Mouse (Mus musculus) cerebellum, adult 9-11 months (tissue): ENCODE results near the gene Wdr81.
"Not testable (repeated sequence)": the region's sequence is repeated elsewhere in the genome, so short reads cannot be mapped to it uniquely, and the experiment has no call there.

Source experiments
- DNase-seq: peaks from one replicate; pipeline ENCODE4 v3.0.0; 2022

Gene Wdr81

GRCm38 (mm10) chr11:75460844-75461742 lies 6.6 kb upstream of the Wdr81 start, which contains the start of gene Tlcd2:
Tlcd2 (plus strand) TSS chr11:75461715.
- peak; percentile 100 for DNase-seq

- peak; percentile 93 for DNase-seq
Observed at GRCm38 (mm10) chr11:75460103-75460843, 5.8 kb upstream of the Wdr81 start.

GRCm38 (mm10) chr11:75459751-75460102 lies 5.2 kb upstream of the Wdr81 start:
- no peak for DNase-seq

- peak; percentile 57 for DNase-seq
Observed at GRCm38 (mm10) chr11:75459141-75459711, 4.7 kb upstream of the Wdr81 start.

- DNase-seq, result peak; percentile 57
Observed at GRCm38 (mm10) chr11:75458628-75459041, 4.1 kb upstream of the Wdr81 start.

GRCm38 (mm10) chr11:75458169-75458568 lies 3.7 kb upstream of the Wdr81 start:
- peak; percentile 46 for DNase-seq

- no peak for DNase-seq
Observed at GRCm38 (mm10) chr11:75456440-75456871, 1.9 kb upstream of the Wdr81 start.

- not testable (repeated sequence) for DNase-seq
Observed at GRCm38 (mm10) chr11:75455971-75456370, 1.5 kb upstream of the Wdr81 start.

- no peak for DNase-seq
Observed at GRCm38 (mm10) chr11:75455041-75455736, 672 bp upstream of the Wdr81 start.

- peak; percentile 35 for DNase-seq
Observed at GRCm38 (mm10) chr11:75452812-75453557, 1.5 kb downstream of the Wdr81 start.

GRCm38 (mm10) chr11:75452081-75452480 lies 2.4 kb downstream of the Wdr81 start:
- no peak for DNase-seq

- no peak for DNase-seq
Observed at GRCm38 (mm10) chr11:75450936-75451335, 3.6 kb downstream of the Wdr81 start.

GRCm38 (mm10) chr11:75450304-75450908 lies 4.1 kb downstream of the Wdr81 start:
- DNase-seq, result no peak

- DNase-seq, result peak; percentile 71
Observed at GRCm38 (mm10) chr11:75449695-75450094, 4.8 kb downstream of the Wdr81 start.

- DNase-seq, result no peak
Observed at GRCm38 (mm10) chr11:75448575-75448974, 5.9 kb downstream of the Wdr81 start.

GRCm38 (mm10) chr11:75443711-75444110 lies 10.8 kb downstream of the Wdr81 start:
- no peak for DNase-seq

- DNase-seq, result peak; percentile 41
Observed at GRCm38 (mm10) chr11:75441601-75442000, 12.9 kb downstream of the Wdr81 start.

- no peak for DNase-seq
Observed at GRCm38 (mm10) chr11:75441034-75441433, 13.5 kb downstream of the Wdr81 start.

GRCm38 (mm10) chr11:75439951-75440350 lies 14.6 kb downstream of the Wdr81 start:
- DNase-seq, result no peak

- DNase-seq, result no peak
Observed at GRCm38 (mm10) chr11:75439363-75439762, 15.2 kb downstream of the Wdr81 start, which contains the start of gene Serpinf2. Serpinf2 (minus strand) TSS chr11:75439591.

- no peak for DNase-seq
Observed at GRCm38 (mm10) chr11:75438804-75439203, 15.7 kb downstream of the Wdr81 start.

- DNase-seq, result no peak
Observed at GRCm38 (mm10) chr11:75438194-75438593, 16.3 kb downstream of the Wdr81 start.
